Mouse (Mus musculus) ovary, postnatal 14 days (tissue): ENCODE results near the gene Btn2a2.
A peak's percentile ranks its signal among the peaks of the same experiment; 100 is the strongest.

Experiments used
- DNase-seq: peaks from one replicate; pipeline ENCODE4 v3.0.0; 2022; ENCODE audit warnings: low spot score

Gene Btn2a2

GRCm38 (mm10) chr13:23497656-23498321 lies 9.1 kb upstream of the Btn2a2 start:
- DNase-seq = no peak

GRCm38 (mm10) chr13:23495526-23495925 lies 6.9 kb upstream of the Btn2a2 start:
- DNase-seq = no peak

- DNase-seq = no peak
These were observed 3.3 kb upstream of the Btn2a2 start for GRCm38 (mm10) chr13:23491990-23492389.

- DNase-seq = no peak
These were observed 2.6 kb upstream of the Btn2a2 start for GRCm38 (mm10) chr13:23491263-23491662.

- DNase-seq = no peak
These were observed 2.2 kb upstream of the Btn2a2 start for GRCm38 (mm10) chr13:23490863-23491262.

GRCm38 (mm10) chr13:23485271-23485670 lies 3.4 kb downstream of the Btn2a2 start:
- no peak for DNase-seq

- no peak for DNase-seq
These were observed 5.5 kb downstream of the Btn2a2 start for GRCm38 (mm10) chr13:23483153-23483552.

- no peak for DNase-seq
These were observed 13.0 kb downstream of the Btn2a2 start for GRCm38 (mm10) chr13:23475658-23476057.

- DNase-seq = peak; percentile 33
These were observed 21.7 kb downstream of the Btn2a2 start for GRCm38 (mm10) chr13:23466911-23467310.

- no peak for DNase-seq
These were observed 22.4 kb downstream of the Btn2a2 start for GRCm38 (mm10) chr13:23466306-23466705.

GRCm38 (mm10) chr13:23465600-23466109 lies 23.0 kb downstream of the Btn2a2 start, which contains the start of gene Btn1a1:
TSS of gene Btn1a1 (minus strand) at chr13:23465901.
- DNase-seq = no peak

GRCm38 (mm10) chr13:23464841-23465366 lies 23.8 kb downstream of the Btn2a2 start:
- no peak for DNase-seq

GRCm38 (mm10) chr13:23464224-23464637 lies 24.4 kb downstream of the Btn2a2 start:
- no peak for DNase-seq

- DNase-seq = peak; percentile 30
These were observed 25.1 kb downstream of the Btn2a2 start for GRCm38 (mm10) chr13:23463381-23464223.

GRCm38 (mm10) chr13:23462669-23463068 lies 26.0 kb downstream of the Btn2a2 start:
- no peak for DNase-seq

- DNase-seq = no peak
These were observed 26.6 kb downstream of the Btn2a2 start for GRCm38 (mm10) chr13:23462063-23462462.

- no peak for DNase-seq
These were observed 29.3 kb downstream of the Btn2a2 start for GRCm38 (mm10) chr13:23459264-23459846.

GRCm38 (mm10) chr13:23453926-23454325 lies 34.7 kb downstream of the Btn2a2 start:
- no peak for DNase-seq

GRCm38 (mm10) chr13:23453362-23453862 lies 35.2 kb downstream of the Btn2a2 start:
- peak; percentile 67 for DNase-seq

- peak; percentile 68 for DNase-seq
These were observed 38.3 kb downstream of the Btn2a2 start for GRCm38 (mm10) chr13:23450398-23450797.

- DNase-seq = no peak
These were observed 39.2 kb downstream of the Btn2a2 start for GRCm38 (mm10) chr13:23449235-23450095.
